Mouse (Mus musculus) stomach, postnatal 0 days (tissue): Measurements from ENCODE around the gene Brcc3. TPM values are rescaled to one million over a fixed set of nuclear protein-coding genes. Genes with fewer than 3 reads are reported as not detected.

Source experiments
- ATAC-seq: fragments of 200-750 bp; cut with Nextera tagmentation; 2 replicates; pipeline ENCODE4 v1.8.0; 2017; ENCODE audit not compliant: low FRiP score, low TSS enrichment
- DNase-seq: peaks from one replicate; pipeline ENCODE4 v3.0.0-alpha.2; 2016; ENCODE audit warnings: low spot score
- H3K27ac ChIP-seq: fragments of 300-500 bp; sonication (generic); replicated peaks from 2 replicates; pipeline ENCODE4 v1.5.1; 2014; ENCODE audit warnings: mild to moderate bottlenecking, control low read depth
- H3K27me3 ChIP-seq: fragments of 300-500 bp; sonication (generic); 2 replicates; pipeline ENCODE4 v1.6.1; 2014; ENCODE audit warnings: low read length; ENCODE audit not compliant: control insufficient read depth, insufficient read depth
- H3K36me3 ChIP-seq: fragments of 300-500 bp; sonication (generic); 2 replicates; pipeline ENCODE4 v1.6.1; 2014; ENCODE audit warnings: low read length, mixed read lengths; ENCODE audit not compliant: control insufficient read depth, insufficient read depth
- H3K4me1 ChIP-seq: fragments of 300-500 bp; sonication (generic); replicated peaks from 2 replicates; pipeline ENCODE4 v1.6.1; 2014; ENCODE audit warnings: antibody characterized with exemption; ENCODE audit not compliant: control insufficient read depth, insufficient read depth
- H3K4me2 ChIP-seq: fragments of 300-500 bp; sonication (generic); replicated peaks from 2 replicates; pipeline ENCODE4 v1.6.1; 2014; ENCODE audit warnings: low read depth, mild to moderate bottlenecking, control low read depth, moderate library complexity
- H3K4me3 ChIP-seq: fragments of 300-500 bp; sonication (generic); 2 replicates; pipeline ENCODE4 v1.5.1; 2014; ENCODE audit warnings: low read depth, low read length, control low read depth
- H3K9ac ChIP-seq: fragments of 300-500 bp; sonication (generic); 2 replicates; pipeline ENCODE4 v1.6.1; 2014; ENCODE audit warnings: mild to moderate bottlenecking, low read length, control low read depth, mixed read lengths
- H3K9me3 ChIP-seq: fragments of 300-500 bp; sonication (generic); 2 replicates; pipeline ENCODE4 v1.6.1; 2016; ENCODE audit warnings: low read length; ENCODE audit not compliant: control insufficient read depth
- CTCF ChIP-seq: IDR thresholded peaks from 2 replicates; pipeline ENCODE4 v1.5.1; 2016; ENCODE audit warnings: antibody characterized with exemption, low read depth, mild to moderate bottlenecking, moderate library complexity
- EP300 ChIP-seq: optimal IDR thresholded peaks from 2 replicates; pipeline ENCODE3; 2016; ENCODE audit warnings: antibody characterized with exemption
- WGBS: fragments of 180-500 bp; shearing (Covaris S2); extraction: QIAGEN DNeasy Blood & Tissue Kit; methylation state at CpG from one replicate; pipeline ENCODE4 v1.1.7; 2014; 5-methylcytosine and 5-hydroxymethylcytosine counted together
- polyA plus RNA-seq: library from polyadenylated mRNA; unstranded; fragments of >200 nt; fragmentation: Nextera tagmentation; extraction: Ambion mirVana; gene quantifications from 2 replicates; pipeline ENCODE4 v1.2.1, GENCODE M21; 2015

Brcc3 gene
- 35.7 and 42.0 TPM in 2 replicates for polyA plus RNA-seq

- H3K4me2 ChIP-seq = peak within 1 kb of the TSS; percentile 52
- WGBS = 9% methylated on average over 52 of the region's 52 CpGs
- peak within 1 kb of the TSS; percentile 64 for H3K9ac ChIP-seq
- no peaks in the 10 kb centered on the region for H3K36me3 ChIP-seq
- H3K9me3 ChIP-seq = no peaks in the 10 kb centered on the region
- ATAC-seq = peak; percentile 100
- H3K4me3 ChIP-seq = peak within 1 kb of the TSS; percentile 48
- DNase-seq = peak; percentile 91
- no peaks in the 10 kb centered on the region for H3K27me3 ChIP-seq
- H3K27ac ChIP-seq = peak within 1 kb of the TSS; percentile 89
- TF ChIP-seq CTCF (peak; percentile 40), EP300 (no peak)
- H3K4me1 ChIP-seq = no peaks in the 10 kb centered on the region
Measured at GRCm38 (mm10) chrX:75415936-75416785, at the start of gene Brcc3, which contains the start of the genes Cmc4 and Mtcp1. Brcc3 (plus strand) TSS chrX:75416628. Cmc4 (minus strand) TSS chrX:75416584. Mtcp1 (minus strand) TSS chrX:75416588.

- Histone ChIP-seq H3K27me3 (no peaks in the 10 kb centered on the region), H3K4me1 (no peaks in the 10 kb centered on the region), H3K27ac (no peak overlapping the region), H3K9ac (no peak overlapping the region), H3K36me3 (no peaks in the 10 kb centered on the region), H3K4me2 (no peak overlapping the region), H3K9me3 (no peaks in the 10 kb centered on the region), H3K4me3 (no peak overlapping the region)
- TF ChIP-seq EP300 = no peak
- no peak for TF ChIP-seq CTCF
- ATAC-seq = no peak
- peak; percentile 13 for DNase-seq
Measured at GRCm38 (mm10) chrX:75370197-75370596, 46.2 kb upstream of the Brcc3 start.

GRCm38 (mm10) chrX:75372666-75373425 lies 43.6 kb upstream of the Brcc3 start:
- Histone ChIP-seq H3K4me3 (no peak overlapping the region), H3K9me3 (no peaks in the 10 kb centered on the region), H3K27ac (no peak overlapping the region), H3K9ac (no peak overlapping the region), H3K4me1 (no peaks in the 10 kb centered on the region), H3K36me3 (no peaks in the 10 kb centered on the region), H3K27me3 (no peaks in the 10 kb centered on the region), H3K4me2 (no peak overlapping the region)
- TF ChIP-seq EP300 (no peak), CTCF (no peak)
- no peak for ATAC-seq
- DNase-seq = no peak
- WGBS = 37% methylated on average over 2 of the region's 2 CpGs

GRCm38 (mm10) chrX:75376815-75377214 lies 39.6 kb upstream of the Brcc3 start:
- Histone ChIP-seq H3K9ac (no peak overlapping the region), H3K9me3 (no peaks in the 10 kb centered on the region), H3K36me3 (no peaks in the 10 kb centered on the region), H3K4me1 (no peaks in the 10 kb centered on the region), H3K27ac (no peak overlapping the region), H3K4me3 (no peak overlapping the region), H3K27me3 (no peaks in the 10 kb centered on the region), H3K4me2 (no peak overlapping the region)
- ATAC-seq (no peak), DNase-seq (no peak)
- TF ChIP-seq CTCF = no peak
- TF ChIP-seq EP300 = no peak

- 73% methylated on average over 1 of the region's 1 CpGs for WGBS
- H3K9ac ChIP-seq = no peak overlapping the region
- H3K27me3 ChIP-seq = no peaks in the 10 kb centered on the region
- ATAC-seq (no peak), DNase-seq (no peak)
- no peak overlapping the region for H3K4me2 ChIP-seq
- no peak overlapping the region for H3K4me3 ChIP-seq
- no peaks in the 10 kb centered on the region for H3K9me3 ChIP-seq
- no peak for TF ChIP-seq CTCF
- no peak for TF ChIP-seq EP300
- H3K27ac ChIP-seq = no peak overlapping the region
- no peaks in the 10 kb centered on the region for H3K4me1 ChIP-seq
- H3K36me3 ChIP-seq = no peaks in the 10 kb centered on the region
Measured at GRCm38 (mm10) chrX:75381176-75381575, 35.3 kb upstream of the Brcc3 start.
